Mouse (Mus musculus): ENCODE data around the gene Hip1r. TPM values are rescaled to one million over a fixed set of nuclear protein-coding genes. Genes with fewer than 3 reads are reported as not detected.
A peak's percentile ranks its signal among the peaks of the same experiment; 100 is the strongest.

Gene Hip1r
- polyA plus RNA-seq, 1 experiment from 2014 or later: 18.3 TPM

DNA sequence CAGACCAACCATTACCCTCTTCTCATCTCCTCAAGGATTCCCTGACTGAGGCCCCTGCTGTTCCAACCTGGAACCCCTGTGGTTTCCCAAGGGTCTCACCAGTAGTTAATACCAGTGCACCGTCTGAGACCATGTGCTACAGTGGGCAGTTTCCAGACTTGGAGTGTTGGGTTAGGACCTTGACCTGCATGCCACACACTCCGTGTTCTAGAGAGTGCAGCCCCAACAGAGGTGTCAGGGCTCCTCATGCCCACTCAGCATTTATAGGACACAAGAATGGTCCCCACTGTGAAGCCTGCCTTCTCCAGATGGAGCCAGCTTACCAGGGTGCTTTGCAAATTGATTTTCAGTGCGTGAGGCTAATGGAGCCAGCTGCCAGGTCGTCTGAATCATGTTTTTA, 29.9 kb downstream of the Hip1r start:
- peak overlapping the region; percentile 77; the same call in 1 of the 2 replicates for H3K27ac ChIP-seq (ENCODE audit: low read depth, low read length)
- 70% methylated on average over 4 of the region's 4 CpGs for WGBS
- no peaks in the 10 kb centered on the region for H3K9me3 ChIP-seq (ENCODE audit: control insufficient read depth)
- no peak overlapping the region for H3K4me3 ChIP-seq (ENCODE audit: low read depth, low read length)
- H3K27me3 ChIP-seq (replicated peaks; ENCODE audit: control insufficient read depth, insufficient read depth, low read length): no peaks in the 10 kb centered on the region
- H3K4me1 ChIP-seq (replicated peaks; ENCODE audit: control insufficient read depth, insufficient read depth, low read length): no peaks in the 10 kb centered on the region
- no peak overlapping the region for H3K4me2 ChIP-seq (replicated peaks; ENCODE audit: low read depth)
- TF ChIP-seq CTCF (IDR thresholded peaks at IDR 0.05; ENCODE audit: low read depth): no peak
- H3K9ac ChIP-seq (ENCODE audit: low read depth, low read length): no peak overlapping the region
- peaks cover 65% of the 10 kb centered on the region for H3K36me3 ChIP-seq (ENCODE audit: control insufficient read depth, insufficient read depth)
- ATAC-seq: no peak

- Histone ChIP-seq H3K27ac (ENCODE audit: low read depth, low read length) (peak overlapping the region; percentile 77), H3K9ac (ENCODE audit: low read depth, low read length) (no peak overlapping the region), H3K36me3 (ENCODE audit: control insufficient read depth, insufficient read depth) (peaks cover 64% of the 10 kb centered on the region), H3K27me3 (replicated peaks; ENCODE audit: control insufficient read depth, insufficient read depth, low read length) (no peaks in the 10 kb centered on the region), H3K4me3 (ENCODE audit: low read depth, low read length) (no peak overlapping the region), H3K9me3 (ENCODE audit: control insufficient read depth) (no peaks in the 10 kb centered on the region), H3K4me1 (replicated peaks; ENCODE audit: control insufficient read depth, insufficient read depth, low read length) (0 out of 2 replicates have a peak, but pooled peaks cover 1% of the 10 kb centered on the region), H3K4me2 (replicated peaks; ENCODE audit: low read depth) (no peak overlapping the region)
- peak; percentile 87 for ATAC-seq
- peak; percentile 42 for TF ChIP-seq CTCF (IDR thresholded peaks at IDR 0.05; ENCODE audit: low read depth)
- 61% methylated on average over 17 of the region's 17 CpGs for WGBS
Observed at GRCm38 (mm10) chr5:124004356-124005150, 31.1 kb downstream of the Hip1r start.

DNA sequence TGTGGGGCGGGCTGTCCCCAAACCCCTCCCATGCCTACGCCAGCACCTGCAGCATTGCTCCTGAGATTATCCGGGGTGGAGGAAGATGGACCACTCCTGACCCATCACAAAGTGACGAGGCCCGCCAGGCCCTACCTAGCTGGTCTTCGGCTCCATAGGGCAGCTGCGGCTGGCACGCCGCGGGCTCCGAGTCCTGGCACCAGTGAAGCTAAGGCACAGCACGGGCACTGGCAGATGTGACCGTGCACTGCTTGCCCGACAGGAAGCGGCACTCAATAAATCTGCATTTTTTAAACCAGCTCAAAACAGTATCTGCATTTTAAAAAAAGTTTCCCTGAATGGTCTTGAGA, 31.7 kb downstream of the Hip1r start:
- Histone ChIP-seq H3K4me1 (replicated peaks; ENCODE audit: control insufficient read depth, insufficient read depth, low read length) (0 out of 2 replicates have a peak, but pooled peaks cover 2% of the 10 kb centered on the region), H3K4me2 (replicated peaks; ENCODE audit: low read depth) (no peak overlapping the region), H3K27me3 (replicated peaks; ENCODE audit: control insufficient read depth, insufficient read depth, low read length) (no peaks in the 10 kb centered on the region), H3K27ac (ENCODE audit: low read depth, low read length) (peak overlapping the region; percentile 77; the same call in 1 of the 2 replicates), H3K36me3 (ENCODE audit: control insufficient read depth, insufficient read depth) (peaks cover 58% of the 10 kb centered on the region), H3K4me3 (ENCODE audit: low read depth, low read length) (no peak overlapping the region), H3K9me3 (ENCODE audit: control insufficient read depth) (no peaks in the 10 kb centered on the region), H3K9ac (ENCODE audit: low read depth, low read length) (no peak overlapping the region)
- TF ChIP-seq CTCF (IDR thresholded peaks at IDR 0.05; ENCODE audit: low read depth): no peak
- WGBS: 71% methylated on average over 15 of the region's 15 CpGs
- ATAC-seq: no peak

DNA sequence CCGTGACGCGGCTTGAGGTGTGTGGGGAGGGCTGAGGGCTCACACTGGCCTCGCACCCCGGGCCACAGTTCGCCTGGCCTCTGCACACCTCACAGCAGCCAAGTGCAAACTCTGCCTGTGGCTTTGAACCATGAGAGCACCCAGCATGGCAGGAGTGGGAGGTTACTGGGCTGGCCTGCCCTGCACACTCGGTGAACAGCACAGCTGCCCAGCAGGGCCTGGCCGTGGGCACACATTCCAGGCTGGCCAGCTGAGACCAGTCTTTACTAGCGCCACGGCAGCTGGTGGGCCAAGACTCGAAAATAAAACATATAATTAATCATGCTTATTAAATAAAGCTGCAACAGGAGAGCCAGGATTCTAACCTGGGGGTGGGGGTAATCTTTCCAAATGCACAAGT, 32.2 kb downstream of the Hip1r start:
- Histone ChIP-seq H3K4me2 (replicated peaks; ENCODE audit: low read depth) (no peak overlapping the region), H3K9ac (ENCODE audit: low read depth, low read length) (no peak overlapping the region), H3K27me3 (replicated peaks; ENCODE audit: control insufficient read depth, insufficient read depth, low read length) (no peaks in the 10 kb centered on the region), H3K4me3 (ENCODE audit: low read depth, low read length) (no peak overlapping the region), H3K27ac (ENCODE audit: low read depth, low read length) (0 out of 2 replicates have a peak overlapping the region, but pooled peaks have one; percentile 77), H3K4me1 (replicated peaks; ENCODE audit: control insufficient read depth, insufficient read depth, low read length) (peaks cover 2% of the 10 kb centered on the region; the same call in 1 of the 2 replicates), H3K9me3 (ENCODE audit: control insufficient read depth) (no peaks in the 10 kb centered on the region), H3K36me3 (ENCODE audit: control insufficient read depth, insufficient read depth) (peaks cover 54% of the 10 kb centered on the region)
- TF ChIP-seq CTCF (IDR thresholded peaks at IDR 0.05; ENCODE audit: low read depth): no peak
- WGBS: 76% methylated on average over 11 of the region's 11 CpGs
- ATAC-seq: no peak

- peak overlapping the region; percentile 77 for H3K27ac ChIP-seq (ENCODE audit: low read depth, low read length)
- WGBS: 80% methylated on average over 26 of the region's 26 CpGs
- no peak for TF ChIP-seq CTCF (IDR thresholded peaks at IDR 0.05; ENCODE audit: low read depth)
- no peak overlapping the region for H3K4me2 ChIP-seq (replicated peaks; ENCODE audit: low read depth)
- H3K4me1 ChIP-seq (replicated peaks; ENCODE audit: control insufficient read depth, insufficient read depth, low read length): peaks cover 8% of the 10 kb centered on the region; the same call in 1 of the 2 replicates
- no peaks in the 10 kb centered on the region for H3K9me3 ChIP-seq (ENCODE audit: control insufficient read depth)
- H3K4me3 ChIP-seq (ENCODE audit: low read depth, low read length): no peak overlapping the region
- peaks cover 47% of the 10 kb centered on the region for H3K36me3 ChIP-seq (ENCODE audit: control insufficient read depth, insufficient read depth)
- ATAC-seq: no peak
- H3K27me3 ChIP-seq (replicated peaks; ENCODE audit: control insufficient read depth, insufficient read depth, low read length): no peaks in the 10 kb centered on the region
- no peak overlapping the region for H3K9ac ChIP-seq (ENCODE audit: low read depth, low read length)
Observed at GRCm38 (mm10) chr5:124006082-124006873, 32.9 kb downstream of the Hip1r start.

- Histone ChIP-seq H3K27ac (ENCODE audit: low read depth, low read length) (peak overlapping the region; percentile 77), H3K4me3 (ENCODE audit: low read depth, low read length) (no peak overlapping the region), H3K9ac (ENCODE audit: low read depth, low read length) (peak overlapping the region; percentile 13; the same call in 1 of the 2 replicates), H3K36me3 (ENCODE audit: control insufficient read depth, insufficient read depth) (peaks cover 40% of the 10 kb centered on the region), H3K4me2 (replicated peaks; ENCODE audit: low read depth) (no peak overlapping the region), H3K27me3 (replicated peaks; ENCODE audit: control insufficient read depth, insufficient read depth, low read length) (no peaks in the 10 kb centered on the region), H3K9me3 (ENCODE audit: control insufficient read depth) (no peaks in the 10 kb centered on the region), H3K4me1 (replicated peaks; ENCODE audit: control insufficient read depth, insufficient read depth, low read length) (peaks cover 14% of the 10 kb centered on the region; the same call in 1 of the 2 replicates)
- WGBS: 83% methylated on average over 17 of the region's 17 CpGs
- peak; percentile 29; the same call in 1 of the 2 replicates for ATAC-seq
- TF ChIP-seq CTCF (IDR thresholded peaks at IDR 0.05; ENCODE audit: low read depth): no peak
Observed at GRCm38 (mm10) chr5:124006891-124007491, 33.6 kb downstream of the Hip1r start.

Data from intestine, postnatal 0 days (tissue).